Mouse (Mus musculus) adrenal gland, postnatal 14 days (tissue): ENCODE data around the gene Tex21. TPM values are rescaled to one million over a fixed set of nuclear protein-coding genes. Genes with fewer than 3 reads are reported as not detected.

Experiments used
- DNase-seq: peaks from one replicate; pipeline ENCODE4 v3.0.0; 2021; ENCODE audit warnings: mixed read lengths
- long read RNA-seq, 2 experiments: library from polyadenylated mRNA; stranded (forward); transcript quantifications; one replicate each; pipeline ENCODE4 v2.0.0; 2021
- total RNA-seq: library from RNA; stranded (reverse); gene quantifications from 2 replicates; pipeline ENCODE4 v1.2.3, GENCODE M21; 2021

The Tex21 gene
- not detected in 2 replicates for total RNA-seq
- long read RNA-seq, experiment 1 = 0 reads
- long read RNA-seq, experiment 2 = 0 reads

DNA sequence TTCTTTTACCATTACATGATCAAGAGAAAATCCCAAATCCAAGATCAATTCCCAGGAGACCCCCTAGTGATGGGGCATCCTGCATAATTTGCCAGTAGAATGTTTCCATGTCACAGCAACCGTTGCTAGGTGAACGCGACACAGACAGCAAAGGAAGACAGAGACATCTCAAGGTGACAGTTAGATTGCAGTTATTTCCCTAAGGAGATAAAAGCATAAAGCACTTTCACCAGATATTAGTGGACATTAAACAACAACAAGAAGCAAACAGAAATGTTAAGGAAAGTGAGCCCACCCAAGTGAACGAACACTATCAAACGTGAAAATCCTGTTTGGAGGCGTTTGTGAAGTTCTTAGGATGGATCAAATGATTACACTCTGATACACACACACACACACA, at the start of gene Tex21:
Gene Tex21, minus strand, starts transcription at position 101 of the 400 bp plus-strand sequence.
- no peak for DNase-seq

- DNase-seq = peak; percentile 81
Observed at GRCm38 (mm10) chr12:76293192-76293591, 46.6 kb upstream of the Tex21 start.

DNA sequence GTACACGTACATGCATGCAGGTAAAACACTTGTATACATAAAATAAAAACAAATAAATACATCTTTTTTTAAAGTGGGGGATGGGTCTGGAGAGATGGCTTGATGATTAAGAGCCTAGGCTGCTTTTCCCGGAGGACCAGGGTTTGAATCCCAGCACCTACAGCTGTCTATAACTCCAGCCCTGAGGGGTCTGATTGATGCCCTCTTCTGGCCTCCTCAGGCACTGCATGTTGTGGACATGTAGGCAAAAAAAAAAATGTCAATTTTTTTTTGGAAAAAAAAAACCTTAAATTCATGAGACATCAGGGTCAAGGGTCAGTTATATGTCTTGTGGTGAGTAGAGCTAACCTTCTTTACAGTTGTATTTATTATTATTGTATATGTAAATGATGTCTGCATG, 43.7 kb upstream of the Tex21 start:
- no peak for DNase-seq

DNA sequence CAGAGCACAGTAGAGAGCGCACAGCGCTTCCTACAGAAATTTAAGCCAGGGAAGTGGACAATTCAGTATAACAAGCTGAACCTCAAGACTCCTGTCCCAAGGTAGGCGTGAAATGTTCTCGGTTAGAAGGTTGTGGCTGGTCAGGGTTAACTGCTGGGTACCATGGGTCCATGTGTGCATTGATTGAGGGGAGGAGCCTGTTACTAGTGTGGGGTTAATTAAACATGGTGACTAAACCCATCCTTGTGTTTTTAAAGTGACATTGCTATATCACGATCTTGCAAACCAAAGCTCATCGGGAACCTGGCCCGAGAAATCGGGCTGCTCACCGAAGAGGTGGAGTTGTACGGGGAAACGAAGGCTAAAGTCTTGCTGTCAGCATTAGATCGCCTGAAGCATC, 42.9 kb upstream of the Tex21 start:
- no peak for DNase-seq

DNA sequence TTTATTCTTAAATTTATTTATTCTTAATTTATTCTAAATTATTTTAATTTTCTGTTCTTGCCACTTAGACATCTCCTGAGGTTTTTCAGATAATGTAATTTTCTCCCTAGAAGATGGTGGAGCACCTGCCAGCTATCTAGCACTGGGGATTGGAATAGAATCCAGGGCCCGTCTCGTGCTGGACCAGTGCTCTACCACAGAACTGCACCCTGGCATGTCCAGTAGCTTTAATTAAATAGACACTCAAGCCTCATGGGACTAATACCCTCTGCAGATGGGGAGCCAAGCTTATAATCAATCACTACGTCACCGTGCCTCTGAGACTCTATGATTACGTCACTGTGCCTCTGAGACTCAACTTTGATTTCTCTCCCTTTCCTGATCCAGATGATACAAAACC, 41.9 kb upstream of the Tex21 start:
- no peak for DNase-seq

DNA sequence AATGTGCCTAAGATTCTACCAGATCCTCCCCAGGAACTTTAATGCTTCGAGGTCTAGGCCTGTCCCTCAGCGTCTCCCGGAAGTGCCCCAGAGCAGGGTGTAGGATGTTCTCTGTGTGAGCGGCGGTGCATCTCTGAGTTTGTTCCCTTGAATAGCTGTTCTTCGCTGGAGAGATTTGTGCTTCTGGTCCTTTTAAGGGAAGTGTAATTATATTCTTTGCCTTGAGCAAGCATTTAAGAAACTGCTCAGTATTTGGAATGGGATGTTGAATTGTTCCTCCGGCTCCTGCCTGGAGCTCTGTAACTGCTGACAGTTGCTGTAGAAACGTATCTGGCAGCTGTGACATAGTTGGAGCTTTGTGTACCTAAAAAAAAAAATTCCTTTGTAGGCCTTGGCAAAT, 41.4 kb upstream of the Tex21 start:
- no peak for DNase-seq

DNA sequence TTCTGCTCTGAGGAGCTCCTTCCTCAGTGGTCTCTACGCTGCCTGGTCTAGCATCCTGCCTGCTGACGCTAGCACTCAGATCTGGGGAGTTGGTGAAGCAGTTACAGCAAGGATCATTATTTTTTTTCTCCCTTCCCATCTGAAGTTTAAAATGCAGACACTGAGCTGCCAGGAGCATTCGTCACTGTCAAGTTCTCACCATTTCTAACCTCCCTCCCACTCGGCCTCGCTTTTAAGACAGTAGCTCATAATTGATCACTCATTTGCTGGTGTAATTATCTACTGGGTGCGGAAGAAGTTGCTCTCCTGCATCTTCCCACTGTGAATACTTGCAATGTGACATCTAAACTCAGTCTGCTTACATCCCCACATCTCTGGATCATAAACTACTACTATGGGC, 38.9 kb upstream of the Tex21 start:
- DNase-seq = no peak

DNA sequence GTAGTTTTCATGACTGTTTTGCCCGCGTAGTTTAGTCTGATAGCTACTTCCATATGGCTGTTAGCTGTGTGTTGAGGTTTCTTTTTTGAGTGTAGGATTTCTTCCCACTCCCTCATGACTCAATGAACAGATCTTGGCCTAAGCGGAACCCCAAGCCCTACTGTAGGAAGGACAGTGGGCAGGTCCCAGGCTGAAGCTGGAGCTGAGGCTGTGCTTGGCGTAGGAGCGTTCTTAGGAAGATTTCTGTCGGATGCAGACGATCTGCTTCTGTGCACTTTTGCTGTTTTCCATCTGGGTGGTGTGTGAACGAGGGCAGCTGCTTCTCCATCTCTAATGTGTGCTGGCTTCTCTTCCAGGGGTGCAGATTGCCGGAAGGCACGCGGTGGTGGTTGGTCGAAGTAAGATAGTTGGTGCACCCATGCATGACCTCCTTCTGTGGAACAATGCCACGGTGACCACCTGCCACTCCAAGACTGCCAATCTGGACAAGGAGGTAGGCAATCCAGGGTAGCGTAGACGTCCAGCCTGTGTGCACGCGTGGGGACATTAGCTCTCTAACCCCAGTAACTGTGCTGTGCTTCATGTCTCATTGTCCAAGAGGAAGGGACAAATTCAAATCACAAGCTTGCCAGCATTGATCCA, 36.1 kb upstream of the Tex21 start:
- DNase-seq = no peak

DNA sequence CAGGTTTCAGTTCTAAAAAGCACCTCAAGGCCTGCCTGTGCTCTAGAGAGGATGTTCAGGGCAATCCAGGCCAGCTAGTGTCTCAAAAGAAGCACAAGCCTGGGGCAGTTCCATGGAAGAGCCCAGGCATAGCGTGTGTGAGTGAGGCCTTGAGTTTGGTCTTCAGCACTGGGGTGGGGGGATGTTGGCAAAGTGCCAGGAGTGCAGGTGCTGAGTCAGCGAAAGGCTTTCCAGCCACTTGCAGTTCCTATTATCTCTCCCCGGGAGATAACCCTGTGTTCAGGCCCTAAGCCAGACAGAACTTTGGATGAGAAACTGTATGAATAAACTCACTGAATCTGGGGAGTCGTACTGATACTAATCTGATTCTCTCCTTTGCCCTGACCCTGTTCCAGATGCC, 35.6 kb upstream of the Tex21 start:
- peak; percentile 43 for DNase-seq

GRCm38 (mm10) chr12:76281111-76281660, 34.6 kb upstream of the Tex21 start:
- DNase-seq = no peak

DNA sequence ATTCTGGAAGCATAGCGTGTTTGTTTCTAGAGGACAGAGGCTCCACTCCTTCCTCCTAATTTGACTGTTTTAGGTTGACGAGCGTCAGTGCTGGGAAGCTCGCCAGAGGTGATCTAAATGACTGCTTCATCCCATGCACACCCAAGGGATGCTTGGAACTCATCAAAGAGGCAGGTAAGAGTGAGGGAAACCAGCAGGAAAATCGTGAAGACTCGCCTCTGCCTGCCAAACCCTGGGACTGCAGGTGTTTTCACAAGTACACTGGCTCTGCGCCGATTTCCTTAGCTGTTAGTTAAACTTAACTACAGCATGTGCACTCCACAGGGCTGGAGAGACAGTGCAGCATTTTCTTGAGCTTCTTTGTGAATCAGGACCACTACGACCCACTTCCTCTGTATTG, 34.0 kb upstream of the Tex21 start:
- DNase-seq = no peak

DNA sequence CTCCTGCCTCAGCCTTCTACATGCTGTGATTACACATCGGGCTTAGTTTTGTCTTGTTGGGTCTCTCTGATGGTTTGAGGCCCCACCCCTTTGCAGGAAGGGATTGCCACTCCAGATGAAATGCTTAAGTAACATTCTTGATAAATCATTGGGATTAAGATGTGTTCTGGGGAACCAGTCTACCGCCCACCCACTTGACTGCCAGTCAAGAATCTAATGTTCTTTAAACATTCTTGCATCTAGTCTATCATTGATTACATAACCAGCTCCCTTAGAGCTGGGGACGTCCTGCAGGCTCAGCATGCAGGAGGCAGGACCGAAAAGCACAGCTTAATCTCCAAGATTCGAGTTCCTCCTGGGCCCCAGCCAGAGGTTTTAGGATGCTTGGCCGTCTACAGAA, 31.7 kb upstream of the Tex21 start:
- no peak for DNase-seq

DNA sequence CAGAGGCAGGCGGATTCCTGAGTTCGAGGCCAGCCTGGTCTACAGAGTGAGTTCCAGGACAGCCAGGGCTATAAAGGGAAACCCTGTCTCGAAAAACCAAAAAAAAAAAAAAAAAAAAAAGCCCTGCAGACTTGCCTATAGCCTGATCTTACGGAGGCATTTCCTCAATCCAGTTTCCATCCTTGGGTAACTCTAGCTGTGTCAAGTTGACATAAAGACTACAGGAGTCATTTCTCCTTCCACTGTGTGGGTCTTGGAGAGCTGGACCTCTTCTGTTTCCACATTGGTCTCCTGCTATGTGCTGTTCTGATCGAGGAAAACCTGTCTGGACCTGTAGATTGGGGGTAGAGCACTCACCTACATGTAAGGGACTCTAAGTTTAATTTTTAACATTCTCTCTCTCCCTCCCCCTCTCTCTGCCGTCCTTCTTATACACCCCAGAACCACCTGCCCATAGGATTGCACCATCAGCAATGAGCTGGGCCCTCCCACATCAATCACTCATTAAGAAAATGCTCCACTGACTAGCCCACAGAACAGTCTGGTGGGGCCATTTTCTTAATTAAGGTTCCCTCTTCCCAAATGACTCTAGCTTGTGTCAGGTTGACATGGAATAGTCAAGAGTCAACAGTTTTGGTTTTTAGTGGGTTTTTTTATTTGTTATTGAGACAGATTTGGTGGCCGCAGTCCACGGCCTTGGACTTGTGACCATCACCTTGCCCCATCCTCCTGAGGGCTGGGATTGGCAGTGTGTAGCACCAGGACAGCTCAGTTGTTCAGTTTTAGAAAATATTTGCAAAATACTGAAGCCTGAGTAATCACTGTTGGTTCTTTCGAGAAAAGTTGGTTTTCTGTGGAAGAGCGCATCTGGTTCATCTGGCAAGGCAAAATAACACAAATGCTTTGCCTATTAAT, 26.3 kb upstream of the Tex21 start:
- DNase-seq = peak; percentile 55

- DNase-seq = no peak
Observed at GRCm38 (mm10) chr12:76271516-76271915, 25.0 kb upstream of the Tex21 start.

DNA sequence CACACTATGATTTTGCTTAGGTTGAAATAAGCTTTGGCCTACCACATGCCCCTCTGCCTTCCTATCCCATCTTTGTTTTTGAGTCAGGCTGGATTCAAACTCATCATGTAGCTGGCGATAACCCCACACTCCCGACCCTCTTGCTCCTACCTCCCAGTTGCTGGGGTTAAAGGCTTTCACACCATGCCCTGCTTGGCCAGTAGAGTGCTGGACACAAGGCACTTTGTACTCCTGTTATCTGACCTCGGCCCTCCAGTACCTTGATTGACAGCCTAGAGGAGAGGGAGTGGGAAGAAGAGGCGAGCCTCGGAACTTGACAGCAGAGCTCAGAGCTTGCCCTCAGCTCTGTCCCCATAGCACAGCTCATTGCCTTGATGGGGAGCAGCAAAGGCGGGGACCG, 22.6 kb upstream of the Tex21 start:
- no peak for DNase-seq

DNA sequence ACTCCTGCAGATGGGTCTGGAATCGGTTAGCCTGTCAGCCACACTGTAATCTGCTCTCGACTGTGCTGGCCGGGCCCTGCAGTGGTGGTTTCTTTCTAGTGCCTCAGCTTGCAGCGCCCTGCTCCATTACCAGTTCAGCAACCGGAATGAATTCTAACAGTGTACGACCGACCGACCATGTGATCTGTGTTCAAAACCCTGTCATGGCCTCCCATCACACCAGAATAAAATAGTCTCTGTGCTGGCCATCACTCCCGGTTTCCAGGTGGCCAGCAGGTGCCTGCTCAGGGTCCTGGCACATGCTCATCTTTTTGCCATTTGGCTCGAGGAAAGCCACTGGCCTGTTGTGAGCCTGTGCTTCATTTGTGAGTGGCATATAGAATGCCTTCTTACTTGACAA, 22.1 kb upstream of the Tex21 start:
- no peak for DNase-seq

DNA sequence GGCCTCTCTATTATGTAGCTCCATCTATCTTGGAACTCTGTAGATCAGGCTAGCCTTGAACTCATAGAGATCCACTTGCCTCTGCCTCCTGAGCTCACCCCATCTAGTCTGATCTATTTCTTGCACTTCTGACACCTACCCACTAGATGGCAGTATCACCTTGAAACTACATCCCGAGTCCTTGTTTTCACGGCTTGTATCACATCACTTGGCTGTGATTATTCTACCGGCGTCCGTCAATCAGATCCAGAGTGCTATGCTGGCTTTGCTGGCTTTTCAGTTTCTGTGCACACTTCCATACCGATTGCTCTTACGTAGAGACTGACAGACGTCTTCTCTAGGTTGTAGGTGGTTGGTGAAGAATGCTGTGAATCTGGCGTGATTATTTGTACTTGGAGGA, 20.3 kb upstream of the Tex21 start:
- DNase-seq = peak; percentile 37

GRCm38 (mm10) chr12:76265001-76265400, 18.5 kb upstream of the Tex21 start:
- DNase-seq = no peak

GRCm38 (mm10) chr12:76264325-76264965, 17.9 kb upstream of the Tex21 start:
- no peak for DNase-seq

DNA sequence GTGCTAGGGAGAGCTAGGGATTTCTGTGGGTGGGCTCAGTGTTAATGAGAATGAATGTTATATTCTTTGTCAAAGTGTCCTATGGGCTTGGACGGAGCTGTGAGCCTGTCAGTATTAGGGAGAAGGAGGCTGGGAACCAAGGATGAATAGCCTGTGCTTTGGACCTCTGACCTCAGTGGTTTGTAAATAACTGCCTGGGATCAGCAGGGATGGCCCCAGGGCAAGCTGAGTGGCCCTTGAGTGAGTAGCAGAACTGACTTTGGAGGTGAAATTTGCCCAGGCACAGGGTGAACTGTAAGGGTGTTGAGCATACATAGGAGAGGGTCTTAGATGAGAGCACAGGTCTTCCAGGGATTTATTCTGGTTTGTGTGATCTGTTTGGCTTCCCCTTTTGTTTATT, 17.3 kb upstream of the Tex21 start:
- DNase-seq = no peak

DNA sequence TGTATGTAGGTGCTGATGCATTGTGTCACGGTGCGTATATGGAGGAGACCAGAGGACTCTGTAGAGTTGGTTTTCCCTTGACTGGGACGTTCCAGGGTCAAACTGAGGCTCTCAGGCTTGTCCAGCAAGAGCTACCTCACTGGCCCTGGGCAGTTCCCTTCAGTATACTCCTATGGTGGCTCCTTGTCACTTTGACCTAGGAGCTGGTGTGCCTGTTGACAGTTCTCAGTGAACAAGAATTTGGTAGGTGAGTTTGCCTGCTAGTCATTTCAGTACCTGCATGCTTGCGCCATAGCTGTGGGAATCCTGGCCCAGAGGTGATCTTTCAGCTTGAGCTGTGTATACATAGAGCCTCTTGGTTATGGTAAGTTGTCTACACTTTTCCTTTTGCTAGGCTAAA, 16.4 kb upstream of the Tex21 start:
- DNase-seq = no peak

- DNase-seq = no peak
Observed at GRCm38 (mm10) chr12:76261556-76261955, 15.0 kb upstream of the Tex21 start.

DNA sequence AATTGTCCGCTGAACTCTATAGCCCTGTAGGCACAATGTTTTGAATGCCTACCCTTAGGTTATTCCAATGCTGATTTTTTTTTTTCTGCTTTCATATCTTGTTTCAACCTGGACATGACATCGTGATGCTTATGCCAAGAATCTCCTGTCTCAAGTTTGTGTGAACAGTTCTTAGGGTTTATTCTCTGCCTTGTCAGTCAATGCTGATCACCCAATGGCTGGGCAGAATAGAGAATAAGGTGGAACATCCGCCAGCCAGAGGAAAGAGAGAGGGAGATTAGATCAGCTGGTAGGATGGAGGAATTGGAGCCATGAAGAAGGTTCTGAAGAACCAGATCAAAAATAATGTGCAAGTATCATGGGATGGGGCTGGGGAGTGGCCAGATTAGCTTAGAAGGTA, 14.1 kb upstream of the Tex21 start:
- DNase-seq = no peak
